In genomic region chr5:29665391-29665790, GRCm38 (mm10) we compare ENCODE assay signal across 35 mouse cellular contexts.
"Had no signal": no experiment of that assay in that cellular context is flagged by ENCODE, and none has a peak within 500 bp of the region (broad histone marks: within the 10 kb centered on the region; RNA-seq: fewer than 3 reads in every experiment).

No protein-coding gene starts in this region.

- H3K4me1 ChIP-seq: heart, embryonic 10.5 days; heart, embryonic 12.5 days; heart, embryonic 13.5 days; heart, embryonic 15.5 days; hindbrain, embryonic 10.5 days; hindbrain, embryonic 12.5 days; hindbrain, embryonic 13.5 days; hindbrain, embryonic 15.5 days; intestine, embryonic 15.5 days; kidney, embryonic 15.5 days had no signal

- H3K9ac ChIP-seq: heart, embryonic 12.5 days; heart, embryonic 13.5 days; heart, embryonic 15.5 days; hindbrain, embryonic 12.5 days; hindbrain, embryonic 13.5 days; hindbrain, embryonic 14.5 days; hindbrain, embryonic 15.5 days; intestine, embryonic 15.5 days; kidney, embryonic 15.5 days had no signal

- ATAC-seq: hindbrain, embryonic 16.5 days; hindbrain, postnatal 0 days; inflammation-experienced regulatory T-cells, adult 6 months; intestine, embryonic 15.5 days; intestine, embryonic 16.5 days; intestine, postnatal 0 days had no signal

- DNase-seq: heart, postnatal 10 days; heart, postnatal 14 days; heart, postnatal 4 days; kidney, adult 11 months; kidney, adult 18-20 months; kidney, adult 2 months; kidney, adult 8-10 months; kidney, adult 9 months; kidney, postnatal 10 days; kidney, postnatal 14 days; kidney, postnatal 25 days; kidney, postnatal 36 days; kidney, postnatal 4 days; layer of hippocampus, adult 9-11 months; layer of hippocampus, postnatal 36 days had no signal

- H3K4me2 ChIP-seq: heart, embryonic 11.5 days; heart, embryonic 12.5 days; heart, embryonic 13.5 days; heart, embryonic 15.5 days; hindbrain, embryonic 12.5 days; hindbrain, embryonic 13.5 days; hindbrain, embryonic 14.5 days; hindbrain, embryonic 15.5 days; intestine, embryonic 15.5 days; kidney, embryonic 15.5 days had no signal

- H3K27ac ChIP-seq: heart, embryonic 10.5 days; heart, embryonic 13.5 days; heart, embryonic 15.5 days; hindbrain, embryonic 10.5 days; hindbrain, embryonic 12.5 days; hindbrain, embryonic 13.5 days; hindbrain, embryonic 14.5 days; hindbrain, embryonic 15.5 days; hindbrain, postnatal 0 days; intestine, embryonic 15.5 days; kidney, embryonic 15.5 days; kidney, postnatal 0 days; layer of hippocampus, adult 2 months; left cerebral cortex, adult 2 months had no signal

- H3K27me3 ChIP-seq: heart, embryonic 12.5 days; heart, embryonic 13.5 days; heart, embryonic 15.5 days; hindbrain, embryonic 12.5 days; hindbrain, embryonic 13.5 days; hindbrain, embryonic 15.5 days; intestine, embryonic 15.5 days; kidney, embryonic 15.5 days had no signal

- H3K9me3 ChIP-seq: heart, embryonic 10.5 days; heart, embryonic 12.5 days; heart, embryonic 13.5 days; heart, embryonic 15.5 days; hindbrain, embryonic 10.5 days; hindbrain, embryonic 12.5 days; hindbrain, embryonic 13.5 days; hindbrain, embryonic 15.5 days; intestine, embryonic 15.5 days; kidney, embryonic 15.5 days had no signal

- H3K4me3 ChIP-seq: heart, embryonic 10.5 days; heart, embryonic 12.5 days; heart, embryonic 13.5 days; heart, embryonic 15.5 days; hindbrain, embryonic 10.5 days; hindbrain, embryonic 12.5 days; hindbrain, embryonic 13.5 days; hindbrain, embryonic 15.5 days; intestine, embryonic 15.5 days; kidney, embryonic 15.5 days; layer of hippocampus, adult 2 months; left cerebral cortex, adult 2 months had no signal
